Mouse (Mus musculus): ENCODE data around the gene Rnf34. TPM values are rescaled to one million over a fixed set of nuclear protein-coding genes. Genes with fewer than 3 reads are reported as not detected.

The Rnf34 gene
- polyA plus RNA-seq (2015; fragmentation: Nextera tagmentation; extraction: Ambion mirVana), result 41.4 and 43.6 TPM in 2 replicates

- peak within 1 kb of the TSS; percentile 96 for H3K27ac ChIP-seq (replicated peaks)
- H3K27me3 ChIP-seq (replicated peaks), result no peaks in the 10 kb centered on the region
- under 1% methylated on average over 61 of the region's 61 CpGs for WGBS
- peak within 1 kb of the TSS; percentile 95 for H3K4me2 ChIP-seq
- peak within 1 kb of the TSS; percentile 99 for H3K9ac ChIP-seq (replicated peaks)
- no peaks in the 10 kb centered on the region for H3K9me3 ChIP-seq (replicated peaks)
- no peaks in the 10 kb centered on the region for H3K36me3 ChIP-seq
- peak; percentile 100 for ATAC-seq (ENCODE audit: low FRiP score)
- peak within 1 kb of the TSS; percentile 93 for H3K4me3 ChIP-seq (replicated peaks)
- H3K4me1 ChIP-seq, result peaks cover 27% of the 10 kb centered on the region
Measured at GRCm38 (mm10) chr5:122849521-122850318, at the start of gene Rnf34. TSS of gene Rnf34 (plus strand) at chr5:122850048.

GRCm38 (mm10) chr5:122800345-122801010 lies 49.4 kb upstream of the Rnf34 start:
- no peak overlapping the region for H3K4me2 ChIP-seq
- no peak for ATAC-seq (ENCODE audit: low FRiP score)
- no peak overlapping the region for H3K4me3 ChIP-seq (replicated peaks)
- peaks cover 26% of the 10 kb centered on the region for H3K4me1 ChIP-seq
- no peaks in the 10 kb centered on the region for H3K9me3 ChIP-seq (replicated peaks)
- 62% methylated on average over 13 of the region's 13 CpGs for WGBS
- no peaks in the 10 kb centered on the region for H3K27me3 ChIP-seq (replicated peaks)
- H3K36me3 ChIP-seq, result peaks cover 89% of the 10 kb centered on the region
- H3K27ac ChIP-seq (replicated peaks), result peak overlapping the region; percentile 70
- no peak overlapping the region for H3K9ac ChIP-seq (replicated peaks)

GRCm38 (mm10) chr5:122801684-122802083 lies 48.2 kb upstream of the Rnf34 start:
- no peak for ATAC-seq (ENCODE audit: low FRiP score)
- 88% methylated on average over 8 of the region's 8 CpGs for WGBS
- Histone ChIP-seq H3K4me2 (no peak overlapping the region), H3K9ac (replicated peaks) (no peak overlapping the region), H3K9me3 (replicated peaks) (no peaks in the 10 kb centered on the region), H3K4me1 (peaks cover 26% of the 10 kb centered on the region), H3K27ac (replicated peaks) (no peak overlapping the region), H3K27me3 (replicated peaks) (no peaks in the 10 kb centered on the region), H3K36me3 (peaks cover 90% of the 10 kb centered on the region), H3K4me3 (replicated peaks) (no peak overlapping the region)

GRCm38 (mm10) chr5:122802706-122803105 lies 47.1 kb upstream of the Rnf34 start:
- 63% methylated on average over 9 of the region's 9 CpGs for WGBS
- H3K4me1 ChIP-seq, result peaks cover 26% of the 10 kb centered on the region
- no peak overlapping the region for H3K4me2 ChIP-seq
- H3K9ac ChIP-seq (replicated peaks), result no peak overlapping the region
- H3K9me3 ChIP-seq (replicated peaks), result no peaks in the 10 kb centered on the region
- peaks cover 93% of the 10 kb centered on the region for H3K36me3 ChIP-seq
- H3K27me3 ChIP-seq (replicated peaks), result no peaks in the 10 kb centered on the region
- no peak overlapping the region for H3K27ac ChIP-seq (replicated peaks)
- no peak overlapping the region for H3K4me3 ChIP-seq (replicated peaks)
- no peak for ATAC-seq (ENCODE audit: low FRiP score)

GRCm38 (mm10) chr5:122805503-122805902 lies 44.3 kb upstream of the Rnf34 start:
- H3K4me2 ChIP-seq, result no peak overlapping the region

GRCm38 (mm10) chr5:122811364-122812079 lies 38.3 kb upstream of the Rnf34 start:
- Histone ChIP-seq H3K36me3 (peaks cover 81% of the 10 kb centered on the region), H3K4me3 (replicated peaks) (no peak overlapping the region), H3K9ac (replicated peaks) (no peak overlapping the region), H3K4me2 (no peak overlapping the region), H3K27ac (replicated peaks) (no peak overlapping the region), H3K9me3 (replicated peaks) (no peaks in the 10 kb centered on the region), H3K27me3 (replicated peaks) (no peaks in the 10 kb centered on the region), H3K4me1 (no peaks in the 10 kb centered on the region)
- 94% methylated on average over 9 of the region's 9 CpGs for WGBS
- no peak for ATAC-seq (ENCODE audit: low FRiP score)

More at GRCm38 (mm10) chr5:122805503-122805902, 44.3 kb upstream of the Rnf34 start:
- ATAC-seq (ENCODE audit: low FRiP score), result no peak
- H3K4me3 ChIP-seq (replicated peaks), result no peak overlapping the region
- peaks cover 87% of the 10 kb centered on the region for H3K36me3 ChIP-seq
- H3K27ac ChIP-seq (replicated peaks), result no peak overlapping the region
- H3K4me1 ChIP-seq, result no peaks in the 10 kb centered on the region
- 52% methylated on average over 3 of the region's 3 CpGs for WGBS
- no peaks in the 10 kb centered on the region for H3K9me3 ChIP-seq (replicated peaks)
- no peaks in the 10 kb centered on the region for H3K27me3 ChIP-seq (replicated peaks)
- H3K9ac ChIP-seq (replicated peaks), result no peak overlapping the region

- no peaks in the 10 kb centered on the region for H3K9me3 ChIP-seq (replicated peaks)
- H3K27me3 ChIP-seq (replicated peaks), result no peaks in the 10 kb centered on the region
- WGBS, result 60% methylated on average over 3 of the region's 3 CpGs
- no peak overlapping the region for H3K4me2 ChIP-seq
- H3K36me3 ChIP-seq, result peaks cover 81% of the 10 kb centered on the region
- H3K4me3 ChIP-seq (replicated peaks), result no peak overlapping the region
- H3K27ac ChIP-seq (replicated peaks), result no peak overlapping the region
- no peak for ATAC-seq (ENCODE audit: low FRiP score)
- H3K4me1 ChIP-seq, result no peaks in the 10 kb centered on the region
- H3K9ac ChIP-seq (replicated peaks), result no peak overlapping the region
Measured at GRCm38 (mm10) chr5:122812699-122813098, 37.1 kb upstream of the Rnf34 start.

- ATAC-seq (ENCODE audit: low FRiP score), result peak; percentile 100
- H3K27ac ChIP-seq (replicated peaks), result peak within 1 kb of the TSS; percentile 98
- no peaks in the 10 kb centered on the region for H3K9me3 ChIP-seq (replicated peaks)
- peaks cover 16% of the 10 kb centered on the region for H3K4me1 ChIP-seq
- H3K4me3 ChIP-seq (replicated peaks), result peak within 1 kb of the TSS; percentile 93
- H3K4me2 ChIP-seq, result peak within 1 kb of the TSS; percentile 63
- H3K27me3 ChIP-seq (replicated peaks), result no peaks in the 10 kb centered on the region
- peaks cover 27% of the 10 kb centered on the region for H3K36me3 ChIP-seq
- peak within 1 kb of the TSS; percentile 89 for H3K9ac ChIP-seq (replicated peaks)
- WGBS, result under 1% methylated on average over 55 of the region's 55 CpGs
Measured at GRCm38 (mm10) chr5:122820777-122821523, 28.9 kb upstream of the Rnf34 start, which contains the start of gene Anapc5. TSS of gene Anapc5 (minus strand) at chr5:122821339.

- peaks cover 16% of the 10 kb centered on the region for H3K4me1 ChIP-seq
- peak overlapping the region; percentile 59 for H3K9ac ChIP-seq (replicated peaks)
- ATAC-seq (ENCODE audit: low FRiP score), result peak; percentile 66
- H3K4me3 ChIP-seq (replicated peaks), result peak overlapping the region; percentile 93
- H3K27me3 ChIP-seq (replicated peaks), result no peaks in the 10 kb centered on the region
- H3K4me2 ChIP-seq, result peak overlapping the region; percentile 63
- no peaks in the 10 kb centered on the region for H3K9me3 ChIP-seq (replicated peaks)
- peak overlapping the region; percentile 98 for H3K27ac ChIP-seq (replicated peaks)
- WGBS, result under 1% methylated on average over 10 of the region's 10 CpGs
- peaks cover 23% of the 10 kb centered on the region for H3K36me3 ChIP-seq
Measured at GRCm38 (mm10) chr5:122821524-122821885, 28.3 kb upstream of the Rnf34 start.

- H3K36me3 ChIP-seq, result peaks cover 15% of the 10 kb centered on the region
- no peak overlapping the region for H3K4me3 ChIP-seq (replicated peaks)
- no peak overlapping the region for H3K27ac ChIP-seq (replicated peaks)
- H3K4me1 ChIP-seq, result peaks cover 16% of the 10 kb centered on the region
- ATAC-seq (ENCODE audit: low FRiP score), result no peak
- H3K9ac ChIP-seq (replicated peaks), result no peak overlapping the region
- no peaks in the 10 kb centered on the region for H3K9me3 ChIP-seq (replicated peaks)
- H3K4me2 ChIP-seq, result no peak overlapping the region
- no peaks in the 10 kb centered on the region for H3K27me3 ChIP-seq (replicated peaks)
- 92% methylated on average over 4 of the region's 4 CpGs for WGBS
Measured at GRCm38 (mm10) chr5:122822441-122822840, 27.4 kb upstream of the Rnf34 start.

- Histone ChIP-seq H3K4me1 (peaks cover 16% of the 10 kb centered on the region), H3K4me2 (no peak overlapping the region), H3K36me3 (no peaks in the 10 kb centered on the region), H3K27ac (replicated peaks) (no peak overlapping the region), H3K9me3 (replicated peaks) (no peaks in the 10 kb centered on the region), H3K9ac (replicated peaks) (no peak overlapping the region), H3K27me3 (replicated peaks) (no peaks in the 10 kb centered on the region), H3K4me3 (replicated peaks) (no peak overlapping the region)
- ATAC-seq (ENCODE audit: low FRiP score), result no peak
- WGBS, result 67% methylated on average over 1 of the region's 1 CpGs
Measured at GRCm38 (mm10) chr5:122823976-122824375, 25.9 kb upstream of the Rnf34 start.

All from neural tube, embryonic 15.5 days (tissue).